Mouse (Mus musculus) E14TG2a.4 (cell line): ENCODE results near the gene Fbxl3.
A peak's percentile ranks its signal among the peaks of the same experiment; 100 is the strongest.

Source experiments
- H3K27me3 ChIP-seq: 2 replicates; pipeline ENCODE4 v1.6.1; 2014; ENCODE audit warnings: low read length, control low read depth; ENCODE audit not compliant: insufficient read depth
- H3K36me3 ChIP-seq: 2 replicates; pipeline ENCODE4 v1.6.1; 2014; ENCODE audit warnings: low read length, control low read depth; ENCODE audit not compliant: insufficient read depth
- H3K4me1 ChIP-seq: replicated peaks from 2 replicates; pipeline ENCODE4 v1.6.1; 2014; ENCODE audit warnings: low read depth, low read length, control low read depth
- H3K4me3 ChIP-seq: replicated peaks from 2 replicates; pipeline ENCODE4 v1.5.1; 2014; ENCODE audit warnings: mild to moderate bottlenecking, low read length
- H3K9me3 ChIP-seq: 2 replicates; pipeline ENCODE4 v1.6.1; 2014; ENCODE audit warnings: low read length, control low read depth
- CTCF ChIP-seq: conservative IDR thresholded peaks from 2 replicates; pipeline ENCODE4 v1.5.1; 2014; ENCODE audit warnings: low read length
- NANOG ChIP-seq: IDR thresholded peaks from 2 replicates; pipeline ENCODE4 v1.6.1; 2014; ENCODE audit warnings: borderline replicate concordance, low read length, mixed read lengths
- POU5F1 ChIP-seq: IDR thresholded peaks from 2 replicates; pipeline ENCODE4 v1.6.1; 2014; ENCODE audit warnings: low read length, borderline replicate concordance

Gene Fbxl3

DNA sequence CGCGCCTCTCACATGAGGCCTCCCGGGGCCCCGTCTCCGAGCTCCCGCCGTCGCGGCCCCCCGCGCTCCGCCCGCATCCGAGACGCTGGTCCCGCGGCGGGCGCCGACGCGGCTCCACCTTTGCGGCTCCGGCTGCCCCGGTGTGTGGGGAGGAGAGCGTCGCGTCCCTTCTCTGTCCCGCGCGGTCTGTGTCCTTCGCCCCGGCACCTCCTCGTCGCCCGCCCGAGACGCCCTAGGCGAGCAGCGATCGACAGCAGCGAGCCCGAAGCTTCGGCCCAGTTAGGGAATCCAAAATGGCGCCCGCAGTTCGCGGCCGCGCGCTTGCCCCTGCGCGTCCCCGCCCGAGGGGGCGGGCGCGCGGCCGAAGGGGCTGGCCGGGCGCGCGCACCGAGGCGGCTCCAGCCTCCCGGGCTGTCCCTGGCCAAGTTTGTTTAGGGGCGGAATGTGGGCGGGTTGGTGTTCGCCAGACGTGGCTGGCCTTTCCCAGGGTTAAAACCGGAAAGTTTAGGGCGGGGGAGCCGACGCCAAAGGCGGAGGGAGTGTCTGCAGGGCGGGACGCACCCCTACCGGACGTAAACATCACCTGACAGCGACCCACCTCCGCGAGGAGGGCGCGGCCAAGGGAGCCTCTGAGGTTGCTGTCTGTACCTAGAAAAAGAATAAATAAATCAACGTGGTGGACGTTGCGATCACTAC lies at the start of gene Fbxl3:
TSS of gene Fbxl3 (minus strand) at position 329 of the 696 bp plus-strand sequence.
- peaks cover 25% of the 10 kb centered on the region for H3K36me3 ChIP-seq
- TF ChIP-seq CTCF (no peak), POU5F1 (no peak), NANOG (no peak)
- H3K27me3 ChIP-seq = peaks cover 6% of the 10 kb centered on the region
- H3K4me1 ChIP-seq = peaks cover 59% of the 10 kb centered on the region
- H3K9me3 ChIP-seq = no peaks in the 10 kb centered on the region
- H3K4me3 ChIP-seq = peak within 1 kb of the TSS; percentile 92

- TF ChIP-seq CTCF = peak; percentile 89
- no peak for TF ChIP-seq POU5F1
- Histone ChIP-seq H3K4me3 (no peak overlapping the region), H3K9me3 (no peaks in the 10 kb centered on the region), H3K4me1 (no peaks in the 10 kb centered on the region), H3K36me3 (peaks cover 20% of the 10 kb centered on the region), H3K27me3 (no peaks in the 10 kb centered on the region)
Measured at GRCm38 (mm10) chr14:103131991-103132390, 32.6 kb upstream of the Fbxl3 start.

DNA sequence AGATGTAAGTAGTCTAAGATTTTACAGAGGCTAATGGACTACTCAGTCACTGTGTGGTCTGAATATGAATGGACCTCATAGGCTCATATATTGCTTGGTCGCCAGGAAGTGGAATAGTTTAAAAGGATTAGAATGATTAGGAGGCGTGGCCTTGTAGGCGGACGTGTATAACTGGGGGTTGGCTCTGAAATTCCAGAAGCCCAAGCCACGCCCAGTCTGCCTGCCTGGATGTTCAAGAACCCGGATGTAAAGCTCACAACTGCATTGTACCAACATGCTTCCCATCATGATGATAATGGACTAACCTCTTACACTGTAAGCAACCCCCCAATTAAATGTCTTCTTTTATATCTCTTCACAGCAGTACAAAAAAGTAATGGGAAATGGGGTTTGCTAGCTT lies 26.4 kb upstream of the Fbxl3 start:
- Histone ChIP-seq H3K4me1 (no peaks in the 10 kb centered on the region), H3K9me3 (no peaks in the 10 kb centered on the region), H3K4me3 (no peak overlapping the region), H3K27me3 (no peaks in the 10 kb centered on the region), H3K36me3 (peaks cover 35% of the 10 kb centered on the region)
- no peak for TF ChIP-seq CTCF

DNA sequence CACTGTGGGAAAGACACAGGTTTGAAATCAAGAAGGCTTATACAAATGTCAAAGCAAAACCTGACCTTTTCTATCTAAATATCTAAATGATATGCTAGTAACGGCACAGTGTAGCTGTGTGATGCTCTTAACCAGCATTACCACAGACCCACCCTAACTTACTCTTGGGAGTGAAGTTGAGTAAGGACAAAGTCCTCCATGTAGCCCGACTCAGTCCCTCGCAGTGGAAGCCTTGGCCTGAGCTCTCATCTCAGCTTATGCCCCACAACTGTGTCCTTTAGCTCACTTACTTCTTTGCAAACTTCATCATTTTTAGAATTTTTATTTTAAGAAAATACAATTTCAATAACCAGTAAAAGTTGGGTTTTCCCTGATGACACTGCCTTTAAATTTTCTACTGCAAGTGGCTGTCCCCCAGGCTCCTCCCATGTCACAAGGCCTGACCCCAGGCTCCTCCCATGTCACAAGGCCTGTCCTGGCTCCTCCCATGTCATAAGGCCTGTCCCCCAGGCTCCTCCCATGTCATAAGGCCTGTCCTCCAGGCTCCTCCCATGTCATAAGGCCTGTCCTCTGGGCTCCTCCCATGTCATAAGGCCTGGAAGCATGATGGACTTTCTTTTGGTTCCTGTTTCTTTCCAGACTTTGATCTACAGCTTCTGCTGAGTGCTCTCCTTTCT lies 15.8 kb upstream of the Fbxl3 start:
- H3K9me3 ChIP-seq = no peaks in the 10 kb centered on the region
- no peaks in the 10 kb centered on the region for H3K27me3 ChIP-seq
- TF ChIP-seq CTCF (no peak), POU5F1 (no peak), NANOG (no peak)
- no peak overlapping the region for H3K4me3 ChIP-seq
- H3K36me3 ChIP-seq = peaks cover 22% of the 10 kb centered on the region
- peaks cover 5% of the 10 kb centered on the region; the same call in 1 of the 2 replicates for H3K4me1 ChIP-seq

DNA sequence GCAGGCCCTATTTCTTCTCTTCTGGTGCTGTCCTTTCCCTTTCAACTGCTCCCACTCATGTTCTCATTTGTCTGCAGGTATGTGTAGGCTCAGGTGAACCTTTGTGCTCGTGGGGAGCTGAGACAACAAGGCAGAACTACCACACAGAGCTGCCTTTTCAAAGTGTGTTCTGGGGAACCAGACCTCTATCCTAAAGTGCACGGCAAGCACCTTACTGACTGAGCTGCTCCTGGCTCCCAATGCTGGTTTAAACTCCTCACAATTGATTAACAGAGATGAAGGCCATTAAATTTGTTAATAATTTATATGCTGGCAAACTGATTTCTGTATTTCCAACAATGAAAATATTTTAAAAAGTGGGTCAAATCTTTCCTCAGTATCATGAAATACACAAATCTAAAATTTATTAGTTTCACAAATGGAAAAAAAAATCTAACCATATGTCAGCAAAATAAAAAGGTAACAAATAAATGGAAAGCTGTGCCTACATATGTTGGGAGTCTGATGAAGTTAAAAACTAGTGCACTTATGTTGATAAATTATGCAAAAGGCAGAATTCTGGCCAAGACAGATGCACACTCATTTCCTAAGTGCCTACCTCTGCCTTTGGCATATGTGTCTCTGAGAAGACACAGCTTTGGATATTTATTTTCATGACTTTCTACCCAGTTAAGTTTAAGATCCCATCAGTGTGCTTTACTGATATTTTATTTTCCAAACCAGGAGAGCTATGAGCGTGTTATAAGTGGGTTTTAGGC lies 13.4 kb upstream of the Fbxl3 start:
- no peaks in the 10 kb centered on the region for H3K27me3 ChIP-seq
- no peaks in the 10 kb centered on the region for H3K9me3 ChIP-seq
- TF ChIP-seq NANOG (no peak), POU5F1 (no peak), CTCF (no peak)
- no peak overlapping the region for H3K4me3 ChIP-seq
- peaks cover 5% of the 10 kb centered on the region; the same call in 1 of the 2 replicates for H3K4me1 ChIP-seq
- peaks cover 13% of the 10 kb centered on the region for H3K36me3 ChIP-seq

DNA sequence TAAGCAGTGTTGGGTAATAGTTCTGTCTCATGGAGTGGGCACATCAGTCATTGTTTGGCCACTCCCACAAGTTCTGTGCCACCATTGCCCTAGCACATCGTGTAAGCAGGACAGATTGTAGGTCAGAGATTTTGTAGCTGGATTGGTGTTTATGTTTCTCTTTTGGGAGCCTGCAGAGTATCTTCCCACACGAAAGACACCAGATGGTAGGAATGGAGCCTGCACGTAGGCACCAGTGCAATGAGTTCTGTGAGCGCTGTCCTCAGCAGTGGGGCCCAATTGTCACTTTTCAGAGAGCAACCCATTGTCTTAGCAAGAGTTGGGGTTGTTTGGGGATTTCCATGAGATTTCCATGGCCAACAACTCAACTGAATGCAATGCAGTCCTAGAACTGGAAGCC lies 10.6 kb upstream of the Fbxl3 start:
- no peak overlapping the region for H3K4me3 ChIP-seq
- no peaks in the 10 kb centered on the region for H3K36me3 ChIP-seq
- no peaks in the 10 kb centered on the region for H3K4me1 ChIP-seq
- H3K9me3 ChIP-seq = no peaks in the 10 kb centered on the region
- H3K27me3 ChIP-seq = no peaks in the 10 kb centered on the region
- no peak for TF ChIP-seq CTCF
- TF ChIP-seq NANOG = no peak
- TF ChIP-seq POU5F1 = no peak

DNA sequence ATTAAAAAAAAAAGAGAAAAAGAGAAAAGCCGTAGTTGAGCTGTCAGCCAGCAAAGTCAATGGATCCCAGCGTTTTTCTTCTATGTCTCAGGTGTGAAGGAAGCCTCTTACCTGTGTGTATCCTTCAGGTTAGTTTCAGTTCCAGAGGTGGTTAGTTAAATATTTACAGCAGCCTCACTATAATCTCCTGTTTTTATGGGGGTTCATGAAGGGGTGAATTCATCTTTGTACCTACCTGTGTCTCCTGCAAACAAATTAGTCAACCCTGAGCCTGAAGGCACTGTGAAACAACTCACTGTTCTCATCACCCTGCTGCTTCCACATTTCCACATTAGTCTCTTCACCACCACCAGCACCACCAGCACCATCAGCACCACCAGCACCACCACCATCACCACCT lies 6.9 kb upstream of the Fbxl3 start:
- Histone ChIP-seq H3K4me3 (no peak overlapping the region), H3K36me3 (no peaks in the 10 kb centered on the region), H3K9me3 (no peaks in the 10 kb centered on the region), H3K4me1 (peaks cover 18% of the 10 kb centered on the region), H3K27me3 (no peaks in the 10 kb centered on the region)
- TF ChIP-seq CTCF = no peak
- no peak for TF ChIP-seq NANOG
- no peak for TF ChIP-seq POU5F1

- no peaks in the 10 kb centered on the region for H3K9me3 ChIP-seq
Measured at GRCm38 (mm10) chr14:103102731-103103335, 3.5 kb upstream of the Fbxl3 start.

More at GRCm38 (mm10) chr14:103102731-103103335, 3.5 kb upstream of the Fbxl3 start:
- TF ChIP-seq CTCF (no peak), POU5F1 (no peak), NANOG (no peak)
- Histone ChIP-seq H3K36me3 (no peaks in the 10 kb centered on the region), H3K4me1 (peaks cover 27% of the 10 kb centered on the region), H3K4me3 (no peak overlapping the region), H3K27me3 (peaks cover 2% of the 10 kb centered on the region; the same call in 1 of the 2 replicates)
